Mouse (Mus musculus) limb, embryonic 13.5 days (tissue): ENCODE measurements around the gene Gsdma2. TPM values are rescaled to one million over a fixed set of nuclear protein-coding genes. Genes with fewer than 3 reads are reported as not detected.

Source experiments
- polyA plus RNA-seq: library from polyadenylated mRNA; unstranded; fragments of >200 nt; fragmentation: Nextera tagmentation; extraction: Ambion mirVana; gene quantifications from 2 replicates; pipeline ENCODE4 v1.2.1, GENCODE M21; 2015

Gene Gsdma2
- polyA plus RNA-seq, 1 experiment from 2014 or later: not detected

Other genes starting within 250 kb of the Gsdma2 start
- gene Pgap3, start 246.3 kb upstream of the Gsdma2 start, polyA plus RNA-seq: 10.4 and 12.4 TPM in 2 replicates
- 47.3 and 53.0 TPM in 2 replicates for gene Erbb2, start 234.3 kb upstream of the Gsdma2 start, polyA plus RNA-seq
- gene Mien1, start 207.8 kb upstream of the Gsdma2 start, polyA plus RNA-seq: 76.0 and 79.4 TPM in 2 replicates
- 5.2 and 6.7 TPM in 2 replicates for gene Grb7, start 200.4 kb upstream of the Gsdma2 start, polyA plus RNA-seq
- gene Ikzf3, start 100.7 kb upstream of the Gsdma2 start, polyA plus RNA-seq: 0.49 and 0.52 TPM in 2 replicates
- 0.11 and 0.31 TPM in 2 replicates for gene Zpbp2, start 95.7 kb upstream of the Gsdma2 start, polyA plus RNA-seq
- 82.8 and 83.6 TPM in 2 replicates for gene Ormdl3, start 59.4 kb upstream of the Gsdma2 start, polyA plus RNA-seq
- gene Lrrc3c, start 48.5 kb upstream of the Gsdma2 start, polyA plus RNA-seq: not detected in 2 replicates
- 1.2 and 1.4 TPM in 2 replicates for gene Gm12355, start 21.1 kb upstream of the Gsdma2 start, polyA plus RNA-seq
- not detected in 2 replicates for gene Gsdma3, start 20.4 kb upstream of the Gsdma2 start, polyA plus RNA-seq
- gene Gsdma, start 17.6 kb downstream of the Gsdma2 start, polyA plus RNA-seq: 0.10 and 0.13 TPM in 2 replicates
- gene Psmd3, start 35.8 kb downstream of the Gsdma2 start, polyA plus RNA-seq: 210 and 212 TPM in 2 replicates
- not detected in 2 replicates for gene Csf3, start 54.5 kb downstream of the Gsdma2 start, polyA plus RNA-seq
- 56.0 and 61.0 TPM in 2 replicates for gene Med24, start 82.7 kb downstream of the Gsdma2 start, polyA plus RNA-seq
- gene Thra, start 93.9 kb downstream of the Gsdma2 start, polyA plus RNA-seq: 34.1 and 34.3 TPM in 2 replicates
- gene Nr1d1, start 128.6 kb downstream of the Gsdma2 start, polyA plus RNA-seq: 0.93 and 1.1 TPM in 2 replicates
- gene Msl1, start 148.8 kb downstream of the Gsdma2 start, polyA plus RNA-seq: 28.9 and 29.2 TPM in 2 replicates
- gene Casc3, start 158.1 kb downstream of the Gsdma2 start, polyA plus RNA-seq: 39.5 and 40.0 TPM in 2 replicates
- gene Rapgefl1, start 190.0 kb downstream of the Gsdma2 start, polyA plus RNA-seq: 4.2 and 4.4 TPM in 2 replicates
- gene Wipf2, start 216.9 kb downstream of the Gsdma2 start, polyA plus RNA-seq: 4.9 and 5.4 TPM in 2 replicates